Mouse (Mus musculus): ENCODE results near the gene Zbtb45. TPM values are rescaled to one million over a fixed set of nuclear protein-coding genes. Genes with fewer than 3 reads are reported as not detected.

Zbtb45 gene
- polyA plus RNA-seq, 1 experiment from 2014 or later = 11.9 TPM

GRCm38 (mm10) chr7:12970906-12971305 lies 38.9 kb downstream of the Zbtb45 start:
- H3K4me2 ChIP-seq (replicated peaks; ENCODE audit: low read depth, low read length) = no peak overlapping the region
- no peak overlapping the region for H3K4me3 ChIP-seq (ENCODE audit: low read depth, low read length)
- H3K27ac ChIP-seq (ENCODE audit: low read length) = no peak overlapping the region
- H3K9me3 ChIP-seq (ENCODE audit: low read length) = no peaks in the 10 kb centered on the region
- DNase-seq (ENCODE audit: low spot score) (no peak), ATAC-seq (no peak)
- no peaks in the 10 kb centered on the region for H3K27me3 ChIP-seq (replicated peaks; ENCODE audit: insufficient read depth, low read length)
- WGBS = 93% methylated on average over 25 of the region's 25 CpGs
- peaks cover 25% of the 10 kb centered on the region for H3K36me3 ChIP-seq (ENCODE audit: insufficient read depth, low read length)
- TF ChIP-seq CTCF (IDR thresholded peaks at IDR 0.05) = no peak
- TF ChIP-seq EP300 (IDR thresholded peaks at IDR 0.05) = no peak
- peaks cover 5% of the 10 kb centered on the region; the same call in 1 of the 2 replicates for H3K4me1 ChIP-seq (ENCODE audit: insufficient read depth, low read depth, low read length)
- H3K9ac ChIP-seq (replicated peaks; ENCODE audit: low read depth) = no peak overlapping the region

DNA sequence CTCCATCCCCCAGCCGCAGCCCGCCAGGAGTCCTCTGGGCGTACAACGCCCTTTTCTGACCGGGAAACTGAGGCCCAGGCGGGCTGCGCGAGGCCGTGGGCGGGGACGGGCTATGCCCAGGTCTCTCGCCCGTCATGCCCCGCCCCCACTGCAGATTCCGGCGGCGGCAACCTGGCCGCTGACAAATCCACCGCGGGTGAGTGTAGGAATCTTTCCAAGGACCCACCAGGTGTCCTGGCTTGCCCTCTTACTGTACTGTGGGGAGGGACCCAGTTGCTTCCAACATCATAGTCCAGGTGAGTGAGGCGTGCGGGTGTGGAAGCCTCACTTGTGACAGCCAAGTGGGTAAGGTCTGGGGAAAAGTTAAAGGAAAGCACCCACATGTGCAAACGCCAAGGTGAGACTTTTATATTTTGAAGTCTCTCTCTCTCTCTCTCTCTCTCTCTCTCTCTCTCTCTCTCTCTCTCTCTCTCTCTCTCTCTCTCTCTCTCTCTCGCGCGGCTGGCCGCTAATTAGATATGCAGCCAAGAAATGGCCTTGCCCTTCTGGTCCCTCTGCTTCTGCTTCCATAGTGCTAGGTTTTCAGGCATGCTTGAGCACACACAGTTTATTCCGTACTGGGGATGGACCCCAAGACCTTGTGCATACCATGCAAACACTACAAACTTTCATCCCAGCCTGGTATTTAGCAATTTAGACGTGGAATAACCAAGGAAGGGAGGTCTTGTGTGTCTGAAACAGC lies 43.6 kb downstream of the Zbtb45 start:
- H3K9me3 ChIP-seq (ENCODE audit: low read length) = no peaks in the 10 kb centered on the region
- WGBS = under 1% methylated on average over 29 of the region's 29 CpGs
- DNase-seq (ENCODE audit: low spot score) (peak; percentile 56), ATAC-seq (peak; percentile 66)
- H3K36me3 ChIP-seq (ENCODE audit: insufficient read depth, low read length) = peaks cover 23% of the 10 kb centered on the region
- H3K4me3 ChIP-seq (ENCODE audit: low read depth, low read length) = peak overlapping the region; percentile 82
- H3K27ac ChIP-seq (ENCODE audit: low read length) = peak overlapping the region; percentile 75
- no peaks in the 10 kb centered on the region for H3K27me3 ChIP-seq (replicated peaks; ENCODE audit: insufficient read depth, low read length)
- peak overlapping the region; percentile 98 for H3K4me2 ChIP-seq (replicated peaks; ENCODE audit: low read depth, low read length)
- H3K9ac ChIP-seq (replicated peaks; ENCODE audit: low read depth) = peak overlapping the region; percentile 75
- peaks cover 8% of the 10 kb centered on the region; the same call in 1 of the 2 replicates for H3K4me1 ChIP-seq (ENCODE audit: insufficient read depth, low read depth, low read length)
- no peak for TF ChIP-seq EP300 (IDR thresholded peaks at IDR 0.05)
- TF ChIP-seq CTCF (IDR thresholded peaks at IDR 0.05) = no peak

DNA sequence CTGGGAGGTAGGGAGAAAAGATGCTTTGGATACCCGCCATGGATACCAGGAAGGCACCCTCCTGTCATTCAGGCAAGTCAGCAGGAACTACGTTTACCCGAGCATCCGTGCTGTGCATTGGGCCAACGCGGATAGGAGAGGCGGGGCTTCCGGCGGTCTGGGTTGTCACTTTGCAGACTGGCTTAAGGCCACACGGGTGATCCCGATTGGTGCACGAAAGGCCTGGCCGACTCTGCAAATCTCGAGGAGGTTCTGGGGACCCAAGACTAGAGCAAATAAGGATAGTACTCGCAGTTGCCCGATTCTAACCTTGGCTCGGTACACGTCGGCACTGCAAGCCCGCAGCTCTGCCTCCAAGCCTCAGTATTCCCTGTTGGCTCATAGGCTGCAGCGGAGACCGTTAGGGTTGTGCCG lies 44.1 kb downstream of the Zbtb45 start, which contains the start of gene Zfp324:
Zfp324 (plus strand) TSS at position 161 of the 414 bp plus-strand sequence.
- DNase-seq (ENCODE audit: low spot score) = peak; percentile 92
- TF ChIP-seq EP300 (IDR thresholded peaks at IDR 0.05) (no peak), CTCF (IDR thresholded peaks at IDR 0.05) (no peak)
- Histone ChIP-seq H3K9ac (replicated peaks; ENCODE audit: low read depth) (peak within 1 kb of the TSS; percentile 75), H3K36me3 (ENCODE audit: insufficient read depth, low read length) (peaks cover 17% of the 10 kb centered on the region), H3K9me3 (ENCODE audit: low read length) (no peaks in the 10 kb centered on the region), H3K27me3 (replicated peaks; ENCODE audit: insufficient read depth, low read length) (no peaks in the 10 kb centered on the region), H3K27ac (ENCODE audit: low read length) (peak within 1 kb of the TSS; percentile 75), H3K4me2 (replicated peaks; ENCODE audit: low read depth, low read length) (peak within 1 kb of the TSS; percentile 98), H3K4me1 (ENCODE audit: insufficient read depth, low read depth, low read length) (peaks cover 8% of the 10 kb centered on the region; the same call in 1 of the 2 replicates), H3K4me3 (ENCODE audit: low read depth, low read length) (peak within 1 kb of the TSS; percentile 82)
- peak; percentile 94 for ATAC-seq
- 0% methylated on average over 23 of the region's 23 CpGs for WGBS

- no peaks in the 10 kb centered on the region for H3K36me3 ChIP-seq (ENCODE audit: insufficient read depth, low read length)
- no peaks in the 10 kb centered on the region for H3K9me3 ChIP-seq (ENCODE audit: low read length)
- DNase-seq (ENCODE audit: low spot score) = peak; percentile 90
- ATAC-seq = peak; percentile 70
- H3K4me2 ChIP-seq (replicated peaks; ENCODE audit: low read depth, low read length) = peak overlapping the region; percentile 71
- H3K9ac ChIP-seq (replicated peaks; ENCODE audit: low read depth) = peak overlapping the region; percentile 66
- H3K4me1 ChIP-seq (ENCODE audit: insufficient read depth, low read depth, low read length) = peaks cover 3% of the 10 kb centered on the region; the same call in 1 of the 2 replicates
- 1% methylated on average over 29 of the region's 29 CpGs for WGBS
- H3K4me3 ChIP-seq (ENCODE audit: low read depth, low read length) = peak overlapping the region; percentile 62
- no peak for TF ChIP-seq CTCF (IDR thresholded peaks at IDR 0.05)
- peak overlapping the region; percentile 81 for H3K27ac ChIP-seq (ENCODE audit: low read length)
- H3K27me3 ChIP-seq (replicated peaks; ENCODE audit: insufficient read depth, low read length) = no peaks in the 10 kb centered on the region
Observed at GRCm38 (mm10) chr7:12961511-12962141, 48.2 kb downstream of the Zbtb45 start.

DNA sequence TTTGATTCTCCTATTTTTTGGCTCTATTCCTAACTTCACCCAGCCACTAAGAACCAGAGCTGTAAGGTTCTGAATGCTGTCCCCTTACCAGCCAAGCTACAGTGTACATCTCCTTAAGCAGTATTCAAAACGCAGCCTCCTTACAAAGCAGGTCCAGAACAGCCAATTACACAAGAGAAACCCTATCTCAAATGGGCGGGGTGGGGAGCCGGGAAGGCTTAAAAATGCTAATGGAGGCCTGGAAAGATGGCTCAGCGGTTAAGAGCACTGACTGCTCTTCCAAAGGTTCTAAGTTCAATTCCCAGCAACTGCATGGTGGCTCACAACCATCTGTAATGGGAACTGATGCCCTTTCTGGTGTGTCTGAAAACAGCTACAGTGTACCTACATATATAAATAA lies 50.1 kb downstream of the Zbtb45 start:
- ATAC-seq = no peak
- Histone ChIP-seq H3K27ac (ENCODE audit: low read length) (no peak overlapping the region), H3K27me3 (replicated peaks; ENCODE audit: insufficient read depth, low read length) (no peaks in the 10 kb centered on the region), H3K4me1 (ENCODE audit: insufficient read depth, low read depth, low read length) (no peaks in the 10 kb centered on the region), H3K36me3 (ENCODE audit: insufficient read depth, low read length) (no peaks in the 10 kb centered on the region), H3K9me3 (ENCODE audit: low read length) (no peaks in the 10 kb centered on the region), H3K4me3 (ENCODE audit: low read depth, low read length) (no peak overlapping the region), H3K9ac (replicated peaks; ENCODE audit: low read depth) (no peak overlapping the region), H3K4me2 (replicated peaks; ENCODE audit: low read depth, low read length) (no peak overlapping the region)
- 20% methylated on average over 4 of the region's 4 CpGs for WGBS
- DNase-seq (ENCODE audit: low spot score) = no peak
- TF ChIP-seq EP300 (IDR thresholded peaks at IDR 0.05) (no peak), CTCF (IDR thresholded peaks at IDR 0.05) (no peak)

- whole genome bisulfite sequencing = 69% methylated on average over 4 of the region's 4 CpGs
- H3K4me3 ChIP-seq (ENCODE audit: low read depth, low read length) = no peak overlapping the region
- H3K36me3 ChIP-seq (ENCODE audit: insufficient read depth, low read length) = no peaks in the 10 kb centered on the region
- no peak overlapping the region for H3K27ac ChIP-seq (ENCODE audit: low read length)
- H3K9ac ChIP-seq (replicated peaks; ENCODE audit: low read depth) = no peak overlapping the region
- H3K4me2 ChIP-seq (replicated peaks; ENCODE audit: low read depth, low read length) = no peak overlapping the region
- ATAC-seq = no peak
- no peaks in the 10 kb centered on the region for H3K27me3 ChIP-seq (replicated peaks; ENCODE audit: insufficient read depth, low read length)
- no peaks in the 10 kb centered on the region for H3K9me3 ChIP-seq (ENCODE audit: low read length)
- no peak for DNase-seq (ENCODE audit: low spot score)
- TF ChIP-seq CTCF (IDR thresholded peaks at IDR 0.05) (no peak), EP300 (IDR thresholded peaks at IDR 0.05) (no peak)
- H3K4me1 ChIP-seq (ENCODE audit: insufficient read depth, low read depth, low read length) = no peaks in the 10 kb centered on the region
Observed at GRCm38 (mm10) chr7:12958948-12959347, 50.9 kb downstream of the Zbtb45 start.
